Mouse (Mus musculus): ENCODE data around the gene Raver1.
A peak's percentile ranks its signal among the peaks of the same experiment; 100 is the strongest.
"Not testable (repeated sequence)": the region's sequence is repeated elsewhere in the genome, so short reads cannot be mapped to it uniquely, and the experiment has no call there.

The Raver1 gene

GRCm38 (mm10) chr9:21105760-21106564, 14.2 kb upstream of the Raver1 start:
- no peak for DNase-seq (ENCODE audit: extremely low spot score)

GRCm38 (mm10) chr9:21104814-21105213, 13.0 kb upstream of the Raver1 start:
- no peak for DNase-seq (ENCODE audit: extremely low spot score)

GRCm38 (mm10) chr9:21102076-21102475, 10.3 kb upstream of the Raver1 start:
- no peak for DNase-seq (ENCODE audit: extremely low spot score)

GRCm38 (mm10) chr9:21100447-21101161, 8.8 kb upstream of the Raver1 start:
- peak; percentile 18 for DNase-seq (ENCODE audit: extremely low spot score)

- DNase-seq (ENCODE audit: extremely low spot score) = no peak
Measured at GRCm38 (mm10) chr9:21097793-21098192, 6.0 kb upstream of the Raver1 start.

GRCm38 (mm10) chr9:21095958-21096357, 4.2 kb upstream of the Raver1 start:
- no peak for DNase-seq (ENCODE audit: extremely low spot score)

GRCm38 (mm10) chr9:21093423-21093822, 1.6 kb upstream of the Raver1 start:
- no peak for DNase-seq (ENCODE audit: extremely low spot score)

- no peak for DNase-seq (ENCODE audit: extremely low spot score)
Measured at GRCm38 (mm10) chr9:21090972-21091706, 669 bp downstream of the Raver1 start.

GRCm38 (mm10) chr9:21090537-21090936, 1.3 kb downstream of the Raver1 start:
- DNase-seq (ENCODE audit: extremely low spot score) = no peak

- no peak for DNase-seq (ENCODE audit: extremely low spot score)
Measured at GRCm38 (mm10) chr9:21083324-21083723, 8.5 kb downstream of the Raver1 start.

- DNase-seq (ENCODE audit: extremely low spot score) = no peak
Measured at GRCm38 (mm10) chr9:21081127-21081526, 10.7 kb downstream of the Raver1 start.

GRCm38 (mm10) chr9:21075625-21076024, 16.2 kb downstream of the Raver1 start:
- no peak for DNase-seq (ENCODE audit: extremely low spot score)

- no peak for DNase-seq (ENCODE audit: extremely low spot score)
Measured at GRCm38 (mm10) chr9:21074173-21074572, 17.6 kb downstream of the Raver1 start.

GRCm38 (mm10) chr9:21073044-21073840, 18.6 kb downstream of the Raver1 start, which contains the start of the genes Gm49373 and Fdx1l:
Gene Gm49373, minus strand, starts transcription at chr9:21073096.
Gene Fdx1l, minus strand, starts transcription at chr9:21073614.
- DNase-seq (ENCODE audit: extremely low spot score) = peak; percentile 91

GRCm38 (mm10) chr9:21072641-21073040, 19.2 kb downstream of the Raver1 start:
- no peak for DNase-seq (ENCODE audit: extremely low spot score)

GRCm38 (mm10) chr9:21067006-21067684, 24.7 kb downstream of the Raver1 start, which contains the start of gene Zglp1:
Gene Zglp1, minus strand, starts transcription at chr9:21067093.
- no peak for DNase-seq (ENCODE audit: extremely low spot score)

- DNase-seq (ENCODE audit: extremely low spot score) = no peak
Measured at GRCm38 (mm10) chr9:21062928-21063327, 28.9 kb downstream of the Raver1 start.

- DNase-seq (ENCODE audit: extremely low spot score) = no peak
Measured at GRCm38 (mm10) chr9:21051578-21051977, 40.2 kb downstream of the Raver1 start.

- DNase-seq (ENCODE audit: extremely low spot score) = no peak
Measured at GRCm38 (mm10) chr9:21045235-21045634, 46.6 kb downstream of the Raver1 start.

GRCm38 (mm10) chr9:21044785-21045184, 47.0 kb downstream of the Raver1 start:
- not testable (repeated sequence) for DNase-seq (ENCODE audit: extremely low spot score)

GRCm38 (mm10) chr9:21043563-21043962, 48.2 kb downstream of the Raver1 start:
- no peak for DNase-seq (ENCODE audit: extremely low spot score)
